Mouse (Mus musculus) layer of hippocampus, adult 9-10 months (tissue): ENCODE results near the gene Olfr1423.
A peak's percentile ranks its signal among the peaks of the same experiment; 100 is the strongest.
"Not testable (repeated sequence)": the region's sequence is repeated elsewhere in the genome, so short reads cannot be mapped to it uniquely, and the experiment has no call there.

Experiments used
- DNase-seq: peaks from one replicate; pipeline ENCODE4 v3.0.0; 2022; ENCODE audit warnings: low spot score

Gene Olfr1423

DNA sequence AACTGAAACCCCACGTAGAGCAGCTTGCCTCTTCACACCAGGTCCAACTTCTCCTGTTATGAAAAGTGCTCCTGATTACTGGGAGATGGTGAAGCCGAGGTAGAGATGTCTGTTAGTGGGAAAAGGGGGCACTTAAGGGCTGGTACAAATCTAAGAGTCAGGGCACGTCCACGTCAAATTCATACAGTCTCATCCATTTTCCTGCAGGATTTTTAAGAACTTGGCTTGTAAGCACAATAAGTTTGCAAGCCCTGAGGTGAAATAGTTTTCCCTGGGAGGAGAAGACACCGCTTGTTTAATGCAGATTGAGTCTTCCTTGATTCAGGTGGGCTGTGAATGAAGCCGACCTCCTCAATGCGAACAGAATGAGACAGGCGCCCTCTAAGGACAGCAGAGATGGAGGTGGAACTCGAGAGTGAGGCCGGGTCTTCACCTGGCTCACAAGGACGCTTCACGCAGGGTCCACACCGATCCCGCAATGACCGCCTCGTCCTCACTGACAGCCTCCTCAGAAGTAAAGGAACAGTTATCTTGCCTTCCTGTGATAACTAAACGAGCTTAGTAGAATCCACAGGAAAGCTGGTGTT, 34.7 kb downstream of the Olfr1423 start:
- no peak for DNase-seq

DNA sequence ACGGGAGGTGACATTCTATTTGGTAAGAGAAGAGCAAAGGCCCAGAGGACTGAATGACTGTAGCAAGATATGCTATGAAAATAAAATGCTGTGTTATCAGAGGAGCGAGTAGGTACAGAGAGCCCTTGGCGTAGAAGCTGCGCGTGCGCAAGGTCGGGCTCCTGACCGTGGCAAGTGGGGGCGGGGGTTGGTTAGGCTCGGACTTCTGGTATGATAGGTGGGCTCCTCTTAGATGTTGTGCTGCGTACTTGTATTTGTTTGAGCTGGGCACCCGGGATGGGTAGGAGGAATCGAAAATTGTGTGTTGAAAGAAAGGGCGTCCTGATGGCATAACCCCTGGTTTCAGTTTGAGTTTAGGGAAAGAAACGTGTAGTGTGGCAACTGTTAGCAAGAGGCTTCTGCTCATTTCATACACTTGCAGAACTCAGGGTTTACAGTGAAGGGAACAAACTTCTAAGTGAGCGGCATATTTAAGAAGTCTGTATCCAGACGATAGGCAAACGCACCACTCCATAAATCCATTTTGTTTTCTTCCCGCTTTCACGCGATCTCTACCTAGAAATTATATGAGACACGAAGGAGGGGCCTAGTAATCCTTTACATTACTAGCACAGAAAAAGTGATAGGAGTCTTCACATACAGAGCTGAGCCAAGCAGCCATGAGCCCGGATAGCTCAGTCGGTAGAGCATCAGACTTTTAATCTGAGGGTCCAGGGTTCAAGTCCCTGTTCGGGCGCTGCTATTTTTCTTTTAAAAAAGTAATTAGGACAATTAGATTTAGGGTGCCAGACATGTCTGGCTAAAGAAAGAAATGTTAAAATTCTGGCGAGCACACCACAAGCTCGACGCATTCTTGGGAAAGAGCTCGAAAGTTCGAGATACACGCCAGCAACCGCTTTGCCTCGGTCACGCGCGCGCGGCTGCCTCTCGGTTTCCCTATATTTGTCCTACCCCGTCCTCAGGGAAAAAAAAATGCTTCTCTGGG, 35.4 kb downstream of the Olfr1423 start:
- DNase-seq, result peak; percentile 85

DNA sequence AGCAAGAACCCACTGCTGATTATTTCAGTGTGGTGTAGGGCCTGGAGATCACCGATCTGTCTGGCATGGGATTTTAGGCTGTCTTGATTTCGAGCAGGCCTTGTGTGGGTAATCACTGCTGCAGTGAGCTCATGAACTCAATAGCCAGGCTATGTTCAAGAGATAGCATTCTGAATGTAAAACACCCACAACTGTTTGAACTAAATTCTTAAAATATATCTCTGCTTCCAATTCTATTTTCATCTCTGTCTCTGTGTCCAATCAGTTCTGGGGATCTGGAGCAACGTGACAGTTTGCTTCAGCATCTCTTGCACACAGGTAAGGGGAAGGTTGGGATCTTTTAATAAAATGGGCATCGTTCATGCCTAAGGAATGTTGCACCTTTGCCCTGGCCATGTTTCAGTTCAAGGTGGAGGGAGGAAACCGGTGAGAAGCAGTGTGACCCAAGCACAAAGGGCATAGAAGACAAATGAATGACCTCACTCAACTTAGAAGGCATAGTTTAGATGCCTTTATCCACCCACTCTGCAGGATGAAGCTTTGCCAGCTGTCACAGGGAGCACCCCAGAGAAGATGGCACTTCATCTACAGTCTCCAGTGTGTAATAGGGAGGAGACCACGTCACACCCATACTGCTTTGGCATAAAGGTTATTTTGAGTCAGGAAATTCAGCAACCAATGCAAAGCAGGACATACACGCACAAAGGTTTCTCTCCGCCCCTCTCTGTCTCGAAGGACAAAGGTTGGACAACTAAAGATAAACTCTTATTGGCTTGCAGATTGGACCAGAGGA, 36.7 kb downstream of the Olfr1423 start:
- DNase-seq, result no peak

DNA sequence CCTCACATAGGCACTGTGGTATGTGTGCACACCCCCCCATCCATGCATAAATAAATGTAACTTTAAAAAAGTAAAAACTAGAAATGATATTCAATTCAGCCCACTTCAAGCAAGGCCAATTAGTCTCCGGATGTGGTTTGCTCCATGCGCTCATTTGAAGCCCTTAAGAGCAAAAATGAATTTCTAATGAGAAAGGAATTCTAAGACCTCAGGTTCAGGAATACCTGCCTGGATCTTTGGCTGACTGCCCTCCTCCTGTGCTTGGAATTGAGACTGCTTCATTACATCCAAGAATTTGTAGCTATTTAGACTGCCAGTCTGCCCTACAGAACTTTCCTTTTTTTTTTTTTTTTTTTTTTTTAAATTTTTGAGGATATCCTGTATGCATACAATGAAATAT, 37.5 kb downstream of the Olfr1423 start:
- no peak for DNase-seq

DNA sequence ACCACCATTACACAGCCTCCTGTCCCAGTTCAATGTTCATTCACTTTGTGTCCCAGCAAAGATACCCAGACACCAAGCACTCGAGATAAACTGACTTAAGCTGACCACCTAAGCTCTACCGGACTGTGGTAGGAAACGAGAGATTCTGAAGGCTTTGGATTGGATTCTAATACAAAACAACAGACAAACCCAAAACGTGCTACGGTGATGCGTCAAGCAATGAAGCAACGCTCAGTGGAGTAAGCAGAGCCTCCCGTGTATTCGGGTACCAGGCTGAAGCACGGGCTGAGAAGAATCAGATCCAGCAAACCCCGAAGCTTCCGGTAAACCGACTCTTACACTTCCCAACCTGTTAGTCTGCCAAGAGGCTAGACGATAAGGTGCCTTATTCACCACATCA, 38.3 kb downstream of the Olfr1423 start:
- DNase-seq, result no peak

DNA sequence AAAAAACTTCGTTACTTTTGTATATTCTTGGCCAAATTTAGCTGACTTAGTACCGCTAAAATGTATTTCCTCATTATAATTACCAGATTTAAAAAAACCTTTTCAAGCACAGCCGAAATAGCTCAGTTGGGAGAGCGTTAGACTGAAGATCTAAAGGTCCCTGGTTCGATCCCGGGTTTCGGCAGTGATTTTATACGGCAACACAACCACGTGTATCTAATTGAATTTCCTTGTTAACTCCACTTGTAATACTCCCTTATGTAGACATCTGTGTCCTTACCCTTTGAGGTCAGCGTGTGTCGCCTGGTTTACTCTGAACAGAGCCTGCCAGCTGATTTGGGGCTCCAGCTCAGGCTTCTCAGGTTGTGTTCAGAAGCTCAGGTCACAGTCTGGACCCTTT, 39.0 kb downstream of the Olfr1423 start:
- DNase-seq, result no peak

DNA sequence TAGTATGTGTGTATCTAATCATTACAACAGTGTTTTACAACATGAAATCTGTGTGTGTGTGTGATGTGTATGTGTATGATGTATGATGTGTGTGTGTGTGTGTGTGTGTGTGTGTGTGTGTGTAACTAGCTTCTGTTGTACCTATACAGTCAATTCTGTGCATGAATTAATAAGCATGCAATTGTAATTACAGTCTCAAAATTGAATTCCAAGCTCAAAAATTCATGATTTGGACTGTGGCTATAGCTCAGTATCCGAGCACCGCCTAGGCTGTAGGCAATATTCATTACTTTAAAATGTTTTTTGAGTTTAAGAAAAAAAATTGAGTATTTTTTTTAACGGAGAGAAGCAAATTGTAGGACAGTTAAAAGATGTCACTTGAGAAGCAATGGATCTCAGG, 39.4 kb downstream of the Olfr1423 start:
- DNase-seq, result no peak

DNA sequence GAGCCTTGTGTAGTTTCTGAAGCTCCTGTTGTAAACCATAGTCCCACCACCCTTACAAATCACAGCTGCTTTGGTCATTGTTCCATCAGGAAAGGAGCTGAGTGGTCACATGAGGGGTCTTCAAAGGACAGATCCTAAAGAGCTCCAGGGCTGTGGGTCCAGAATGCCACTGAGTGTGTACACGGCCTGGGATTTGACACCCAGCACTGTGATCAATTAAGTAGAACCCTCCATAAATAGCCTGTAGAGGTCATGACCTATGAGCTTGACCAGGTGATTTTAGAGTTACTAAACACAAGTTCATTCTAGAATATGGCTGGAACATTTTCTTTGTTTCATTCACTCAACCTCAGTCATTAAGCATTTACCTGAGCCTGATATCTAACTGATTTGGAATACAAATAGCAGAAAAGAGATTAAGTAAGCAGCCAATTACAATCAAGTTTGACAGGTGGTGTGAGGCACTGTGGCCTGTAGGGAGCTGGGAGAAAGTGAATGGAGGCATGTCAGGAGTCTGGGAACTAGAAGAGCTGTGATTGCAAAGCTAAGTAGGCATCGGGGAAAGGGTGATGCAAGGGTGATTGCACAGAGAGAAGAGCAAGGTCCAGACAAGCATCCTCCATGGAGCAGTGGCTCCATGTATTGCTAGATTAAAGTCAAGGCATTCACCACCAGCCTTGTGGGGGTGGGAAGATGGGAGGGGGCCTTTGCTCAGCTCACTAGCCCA, 45.2 kb downstream of the Olfr1423 start:
- DNase-seq, result no peak

DNA sequence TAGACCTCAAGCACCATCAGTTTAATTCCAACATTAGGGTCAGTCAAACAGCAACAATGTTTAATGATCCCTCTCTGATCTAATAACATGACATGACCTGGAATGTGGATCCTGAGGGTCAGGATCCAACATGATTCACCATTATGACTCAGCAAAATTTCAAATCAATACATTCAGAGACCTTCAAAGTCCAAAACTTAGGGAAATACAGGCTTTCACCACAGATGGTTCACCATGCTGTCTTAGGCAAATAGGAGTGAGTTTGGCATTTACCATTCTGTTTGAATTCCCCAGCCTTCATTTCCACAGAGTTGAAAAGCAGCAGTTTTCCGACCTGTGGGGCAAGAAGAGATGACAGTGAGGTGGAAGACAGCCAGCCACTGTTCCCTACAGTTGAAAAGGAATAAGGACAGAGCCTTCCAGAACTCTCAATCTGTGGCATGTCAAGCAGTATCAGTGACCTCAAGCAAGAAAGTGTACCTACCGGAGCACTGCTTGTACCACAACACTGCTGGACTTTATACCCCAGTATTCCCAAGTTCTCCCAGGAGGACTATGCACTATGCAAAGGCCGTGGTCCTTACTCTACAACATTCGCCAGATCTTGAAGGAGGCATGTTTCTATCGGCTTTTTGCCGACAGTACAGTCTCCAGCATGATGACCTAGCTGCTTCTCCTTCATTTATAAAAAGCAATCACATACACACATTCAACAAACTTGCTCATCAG, 46.2 kb downstream of the Olfr1423 start:
- no peak for DNase-seq

DNA sequence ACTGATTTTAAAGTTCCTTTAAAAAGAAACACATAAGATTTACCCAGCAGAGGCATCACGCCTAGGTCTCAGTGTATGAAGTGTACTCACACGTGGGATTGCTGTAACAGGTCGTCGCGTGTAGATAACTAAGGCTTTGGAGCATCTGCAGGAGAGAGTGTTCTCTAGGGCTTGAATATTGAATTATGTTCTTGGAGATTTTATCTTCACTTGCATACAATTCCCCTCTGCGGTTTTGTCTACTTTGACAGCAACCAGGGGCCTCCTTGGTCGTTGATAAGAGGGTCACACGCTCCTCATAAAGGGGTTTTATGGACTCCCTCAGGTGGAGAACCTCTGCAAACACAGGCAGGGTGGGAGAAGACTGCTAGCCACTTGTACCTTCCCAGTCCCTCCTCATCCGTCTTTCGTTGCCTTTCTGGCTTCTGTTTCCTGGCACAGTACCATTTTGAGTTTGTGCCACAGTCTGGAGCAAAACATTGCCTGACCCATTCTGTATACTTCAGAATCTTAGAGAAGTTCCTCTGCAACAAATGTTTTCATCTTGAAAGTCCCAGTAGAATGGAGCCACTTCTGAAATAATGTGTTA, 48.6 kb downstream of the Olfr1423 start:
- no peak for DNase-seq

DNA sequence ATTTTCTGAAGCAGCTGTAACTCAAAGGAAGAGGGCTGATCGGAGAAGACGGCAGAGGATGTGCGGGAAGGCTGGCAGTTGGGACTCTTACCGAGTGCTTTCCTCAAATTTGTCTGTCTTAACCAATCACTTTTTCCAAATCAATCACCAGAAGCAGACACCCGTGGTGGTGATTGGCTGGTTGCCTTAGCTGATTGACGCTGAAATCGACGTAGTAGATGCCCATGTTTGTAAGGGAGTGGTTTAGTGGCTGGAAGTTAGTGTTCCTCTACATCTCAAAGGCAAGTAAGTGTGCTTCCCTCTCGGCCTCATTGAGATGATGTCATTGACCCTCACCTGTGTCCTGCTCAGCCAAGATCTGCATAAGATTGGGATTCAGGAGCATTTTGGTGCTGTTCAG, 49.1 kb downstream of the Olfr1423 start:
- DNase-seq, result no peak

DNA sequence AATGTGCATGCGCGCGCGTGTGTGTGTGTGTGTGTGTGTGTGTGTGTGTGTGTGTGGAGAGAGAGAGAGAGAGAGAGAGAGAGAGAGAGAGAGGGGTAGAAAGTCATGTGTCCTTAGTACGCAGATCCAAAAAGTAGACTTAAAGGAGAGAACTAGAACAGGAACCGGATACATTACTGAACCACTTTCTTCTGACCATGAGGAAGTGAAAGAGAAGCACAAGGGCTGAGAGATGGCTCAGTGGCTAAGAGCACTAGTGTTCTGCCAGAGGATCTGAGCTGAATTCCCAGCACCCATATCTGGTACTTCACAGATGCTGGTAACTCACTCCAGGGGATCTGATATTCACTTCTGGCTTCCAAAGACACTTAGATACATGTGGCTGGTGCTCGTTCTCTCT, 51.8 kb downstream of the Olfr1423 start:
- DNase-seq, result no peak

DNA sequence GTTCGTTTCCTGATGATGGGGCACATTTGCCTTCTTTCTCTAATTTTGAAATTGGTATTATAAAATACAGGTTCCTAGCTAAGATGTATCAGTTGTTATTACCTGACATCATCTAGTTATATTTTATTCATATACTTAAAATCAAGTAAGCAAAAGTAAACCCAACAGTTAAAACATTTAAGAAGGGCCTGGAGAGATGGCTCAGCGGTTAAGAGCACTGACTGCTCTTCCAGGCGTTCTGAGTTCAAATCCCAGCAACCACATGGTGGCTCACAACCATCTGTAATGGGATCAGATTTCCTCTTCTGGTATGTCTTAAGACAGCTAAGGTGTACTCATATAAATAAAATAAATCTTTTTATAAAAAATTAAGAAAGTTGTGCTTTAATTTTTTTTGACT, 53.3 kb downstream of the Olfr1423 start:
- DNase-seq, result no peak

DNA sequence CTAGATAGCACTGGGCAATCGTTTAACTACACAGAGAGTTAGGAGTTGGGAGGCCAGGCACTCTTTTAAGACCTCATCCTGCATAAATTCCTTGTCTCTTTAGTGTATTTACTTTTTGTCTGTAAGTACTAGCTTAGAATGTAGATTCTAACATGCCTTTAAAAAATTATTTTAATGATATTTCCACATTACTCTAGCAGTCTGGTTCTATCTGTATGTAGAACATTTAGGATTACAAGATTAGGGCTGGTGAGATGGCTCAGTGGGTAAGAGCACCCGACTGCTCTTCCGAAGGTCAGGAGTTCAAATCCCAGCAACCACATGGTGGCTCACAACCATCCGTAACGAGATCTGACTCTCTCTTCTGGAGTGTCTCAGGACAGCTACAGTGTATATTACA, 56.5 kb downstream of the Olfr1423 start:
- DNase-seq, result not testable (repeated sequence)
